Mouse (Mus musculus) lung, embryonic 14.5 days (tissue): ENCODE data around the gene Coq7. TPM values are rescaled to one million over a fixed set of nuclear protein-coding genes. Genes with fewer than 3 reads are reported as not detected.

ENCODE experiments used
- ATAC-seq: fragments of 200-750 bp; cut with Nextera tagmentation; 2 replicates; pipeline ENCODE4 v1.8.0; 2017; ENCODE audit warnings: mild to moderate bottlenecking, moderate TSS enrichment, moderate library complexity; ENCODE audit not compliant: insufficient read depth
- DNase-seq: peaks from one replicate; pipeline ENCODE4 v3.0.0-alpha.2; 2015
- H3K27ac ChIP-seq: fragments of 300-500 bp; sonication (generic); 2 replicates; pipeline ENCODE4 v1.5.1; 2014; ENCODE audit warnings: low read depth, mild to moderate bottlenecking, moderate library complexity
- H3K27me3 ChIP-seq: fragments of 300-500 bp; sonication (generic); 2 replicates; pipeline ENCODE4 v1.6.1; 2014; ENCODE audit warnings: low read length, control low read depth; ENCODE audit not compliant: insufficient read depth
- H3K36me3 ChIP-seq: fragments of 300-500 bp; sonication (generic); 2 replicates; pipeline ENCODE4 v1.6.1; 2014; ENCODE audit warnings: control low read depth; ENCODE audit not compliant: insufficient read depth
- H3K4me1 ChIP-seq: fragments of 300-500 bp; sonication (generic); 2 replicates; pipeline ENCODE4 v1.6.1; 2014; ENCODE audit warnings: antibody characterized with exemption, control low read depth; ENCODE audit not compliant: insufficient read depth
- H3K4me2 ChIP-seq: fragments of 300-500 bp; sonication (generic); 2 replicates; pipeline ENCODE4 v1.6.1; 2014; ENCODE audit warnings: mild to moderate bottlenecking
- H3K4me3 ChIP-seq: fragments of 300-500 bp; sonication (generic); 2 replicates; pipeline ENCODE4 v1.5.1; 2014; ENCODE audit warnings: low read depth, low read length
- H3K9ac ChIP-seq: fragments of 300-500 bp; sonication (generic); 2 replicates; pipeline ENCODE4 v1.6.1; 2014
- H3K9me3 ChIP-seq: fragments of 300-500 bp; sonication (generic); 2 replicates; pipeline ENCODE4 v1.6.1; 2016; ENCODE audit warnings: low read depth, low read length, control low read depth
- CTCF ChIP-seq: IDR thresholded peaks from 2 replicates; pipeline ENCODE4 v1.5.1; 2016; ENCODE audit warnings: antibody characterized with exemption, low read depth
- WGBS: fragments of 180-500 bp; shearing (Covaris S2); extraction: QIAGEN DNeasy Blood & Tissue Kit; methylation state at CpG from one replicate; pipeline ENCODE4 v1.1.7; 2014; 5-methylcytosine and 5-hydroxymethylcytosine counted together
- polyA plus RNA-seq: library from polyadenylated mRNA; unstranded; fragments of >200 nt; fragmentation: Nextera tagmentation; extraction: Ambion mirVana; gene quantifications from 2 replicates; pipeline ENCODE4 v1.2.1, GENCODE M21; 2014

Coq7 gene
- polyA plus RNA-seq, 1 experiment from 2014 or later: 132 TPM

DNA sequence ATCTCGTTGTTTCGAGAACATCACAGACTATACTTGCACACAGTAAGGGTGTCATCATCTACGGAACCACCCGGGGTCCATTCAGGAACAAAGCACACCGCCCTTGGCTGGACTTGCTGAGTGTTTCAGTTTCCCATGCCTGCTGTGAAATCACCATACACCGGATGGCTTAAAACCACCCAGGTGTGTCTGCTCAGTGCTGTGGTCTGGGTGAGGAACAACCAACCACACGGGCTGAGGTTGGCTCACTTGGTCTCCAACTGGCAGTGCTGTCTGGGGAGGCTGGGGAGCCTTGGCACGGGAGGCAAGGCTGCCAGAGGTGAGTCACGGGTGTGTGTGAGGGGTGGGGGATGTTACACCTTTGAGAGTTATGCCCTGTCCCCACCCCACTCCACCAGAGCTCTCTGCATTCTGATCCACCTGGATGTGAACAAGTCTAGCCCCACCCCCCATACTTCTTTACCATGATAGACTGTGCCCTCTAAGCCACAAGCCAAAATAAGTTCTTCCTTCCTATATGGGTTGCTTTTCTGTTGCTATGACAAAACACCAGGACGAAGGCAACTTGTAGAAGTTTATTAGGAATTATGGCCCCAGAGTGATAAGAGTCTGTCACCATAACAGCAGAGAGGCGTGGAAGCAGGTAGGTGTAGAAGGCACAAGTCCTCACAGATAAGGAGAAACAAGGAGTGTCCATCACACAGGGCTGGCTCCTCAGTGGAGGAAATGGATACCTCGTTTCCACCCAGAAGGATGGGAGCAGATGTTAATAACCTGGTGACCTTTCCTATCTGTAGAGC, 34.0 kb downstream of the Coq7 start:
- WGBS: 71% methylated on average over 12 of the region's 12 CpGs
- no peak overlapping the region for H3K27ac ChIP-seq
- ATAC-seq (no peak), DNase-seq (no peak)
- H3K4me2 ChIP-seq: no peak overlapping the region
- H3K27me3 ChIP-seq: no peaks in the 10 kb centered on the region
- H3K4me3 ChIP-seq: no peak overlapping the region
- no peak for TF ChIP-seq CTCF
- H3K9ac ChIP-seq: no peak overlapping the region
- no peaks in the 10 kb centered on the region for H3K9me3 ChIP-seq
- H3K4me1 ChIP-seq: no peaks in the 10 kb centered on the region
- H3K36me3 ChIP-seq: no peaks in the 10 kb centered on the region

DNA sequence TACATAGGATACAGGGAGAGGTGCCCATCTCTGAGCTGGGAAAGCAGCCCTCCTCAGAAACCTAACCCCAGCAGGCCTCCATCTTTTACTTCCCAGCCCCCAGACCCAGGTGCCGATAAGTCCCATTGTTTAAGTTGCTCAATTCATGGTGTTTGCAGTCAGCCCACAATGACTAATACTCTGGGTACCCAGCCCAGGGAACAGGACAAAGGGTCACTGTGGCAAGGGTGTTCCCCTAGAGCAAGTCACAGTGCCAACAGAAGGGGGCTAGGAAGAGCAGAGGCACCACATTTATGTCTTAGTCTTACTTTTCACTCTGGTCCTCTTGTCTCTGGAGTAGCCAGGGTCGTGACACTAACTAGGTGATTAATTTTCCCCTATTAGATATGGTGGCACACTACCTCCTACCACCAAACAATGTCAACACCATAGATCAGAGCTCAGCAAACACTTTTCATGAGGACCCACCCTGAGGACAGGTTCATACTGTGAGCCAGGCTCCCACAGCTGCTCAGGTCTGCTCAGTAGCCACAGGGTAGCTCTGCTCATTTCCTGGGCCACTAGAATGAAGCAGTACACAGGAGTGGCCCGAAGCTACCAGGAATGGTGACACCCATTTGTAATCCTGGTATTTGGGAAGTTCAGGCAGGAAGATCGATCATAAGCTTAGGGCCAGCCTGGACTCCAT, 38.1 kb downstream of the Coq7 start:
- no peak overlapping the region for H3K4me3 ChIP-seq
- no peak overlapping the region for H3K9ac ChIP-seq
- H3K27me3 ChIP-seq: peaks cover 7% of the 10 kb centered on the region; the same call in 1 of the 2 replicates
- no peak for DNase-seq
- peaks cover 5% of the 10 kb centered on the region for H3K36me3 ChIP-seq
- peaks cover 9% of the 10 kb centered on the region for H3K4me1 ChIP-seq
- H3K27ac ChIP-seq: no peak overlapping the region
- ATAC-seq: no peak
- TF ChIP-seq CTCF: no peak
- WGBS: 69% methylated on average over 4 of the region's 4 CpGs
- H3K9me3 ChIP-seq: no peaks in the 10 kb centered on the region
- H3K4me2 ChIP-seq: no peak overlapping the region

DNA sequence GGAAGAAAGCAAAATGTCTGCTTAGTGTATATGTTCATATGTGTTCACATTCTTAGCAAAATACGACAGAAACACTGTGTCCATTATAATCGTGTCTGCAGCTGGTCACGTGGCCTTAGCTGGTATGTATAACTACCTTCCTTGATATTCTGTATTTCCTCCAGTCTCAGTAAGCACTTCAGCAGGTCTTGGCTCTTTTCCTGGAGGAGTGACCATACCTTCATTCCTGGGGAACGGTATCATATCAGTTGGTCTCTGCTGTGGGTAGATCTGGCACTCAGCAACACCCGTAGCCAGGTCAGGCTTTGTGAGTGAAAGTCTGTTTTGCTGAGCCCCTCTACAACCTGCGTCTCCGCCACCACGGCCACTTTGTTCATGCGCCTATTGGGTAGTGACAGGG, 39.3 kb downstream of the Coq7 start:
- no peak for TF ChIP-seq CTCF
- Histone ChIP-seq H3K9ac (no peak overlapping the region), H3K27me3 (peaks cover 10% of the 10 kb centered on the region; the same call in 1 of the 2 replicates), H3K4me3 (no peak overlapping the region), H3K36me3 (peaks cover 16% of the 10 kb centered on the region), H3K27ac (no peak overlapping the region), H3K9me3 (no peaks in the 10 kb centered on the region), H3K4me2 (no peak overlapping the region), H3K4me1 (peaks cover 15% of the 10 kb centered on the region)
- WGBS: 71% methylated on average over 9 of the region's 9 CpGs
- DNase-seq (peak; percentile 41), ATAC-seq (no peak)

DNA sequence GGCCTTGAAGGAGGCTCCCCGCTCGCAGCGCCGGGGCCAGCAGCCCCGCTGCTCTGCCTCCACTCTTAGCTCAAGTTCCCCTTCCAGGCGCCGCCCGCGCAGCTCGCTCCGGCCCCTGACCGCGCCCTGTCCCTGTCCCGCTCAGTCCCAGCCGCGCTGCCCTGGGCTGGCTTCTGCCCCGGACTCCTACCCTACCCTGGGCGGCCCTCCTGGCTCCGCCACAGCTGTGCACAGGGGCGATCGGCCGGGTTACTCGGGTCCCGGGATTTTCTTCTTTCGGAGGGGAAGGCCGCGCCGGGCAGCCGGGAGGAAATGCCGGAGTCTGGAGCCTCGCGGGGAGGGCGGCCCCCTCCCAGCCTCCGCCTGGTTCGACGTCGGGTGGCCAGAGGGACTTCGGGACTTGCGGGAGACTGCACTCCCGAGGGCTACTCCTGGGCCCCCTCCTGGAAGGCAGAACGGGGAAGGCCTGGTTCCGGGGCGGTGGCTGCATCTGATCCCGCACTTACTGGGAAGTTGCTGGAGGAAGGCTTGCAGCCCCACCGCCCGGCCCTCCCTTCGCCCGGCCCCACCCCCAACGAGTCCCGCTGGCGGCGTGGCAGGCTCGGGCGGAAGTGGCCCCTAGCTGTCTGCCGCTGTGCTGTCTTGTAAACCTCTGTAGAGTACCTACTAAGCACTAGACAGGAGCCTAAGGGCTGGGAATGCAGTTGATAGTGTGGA, 41.6 kb downstream of the Coq7 start, which contains the start of gene Itpripl2:
Gene Itpripl2, minus strand, starts transcription at position 545 of the 717 bp plus-strand sequence.
- Histone ChIP-seq H3K9ac (peak within 1 kb of the TSS; percentile 95), H3K27me3 (peaks cover 10% of the 10 kb centered on the region; the same call in 1 of the 2 replicates), H3K36me3 (peaks cover 19% of the 10 kb centered on the region), H3K9me3 (no peaks in the 10 kb centered on the region), H3K4me3 (peak within 1 kb of the TSS; percentile 74), H3K27ac (peak within 1 kb of the TSS; percentile 93), H3K4me2 (peak within 1 kb of the TSS; percentile 91), H3K4me1 (peaks cover 28% of the 10 kb centered on the region)
- WGBS: under 1% methylated on average over 55 of the region's 55 CpGs
- DNase-seq (peak; percentile 87), ATAC-seq (peak; percentile 90)
- TF ChIP-seq CTCF: no peak; the same call in 1 of the 2 replicates

DNA sequence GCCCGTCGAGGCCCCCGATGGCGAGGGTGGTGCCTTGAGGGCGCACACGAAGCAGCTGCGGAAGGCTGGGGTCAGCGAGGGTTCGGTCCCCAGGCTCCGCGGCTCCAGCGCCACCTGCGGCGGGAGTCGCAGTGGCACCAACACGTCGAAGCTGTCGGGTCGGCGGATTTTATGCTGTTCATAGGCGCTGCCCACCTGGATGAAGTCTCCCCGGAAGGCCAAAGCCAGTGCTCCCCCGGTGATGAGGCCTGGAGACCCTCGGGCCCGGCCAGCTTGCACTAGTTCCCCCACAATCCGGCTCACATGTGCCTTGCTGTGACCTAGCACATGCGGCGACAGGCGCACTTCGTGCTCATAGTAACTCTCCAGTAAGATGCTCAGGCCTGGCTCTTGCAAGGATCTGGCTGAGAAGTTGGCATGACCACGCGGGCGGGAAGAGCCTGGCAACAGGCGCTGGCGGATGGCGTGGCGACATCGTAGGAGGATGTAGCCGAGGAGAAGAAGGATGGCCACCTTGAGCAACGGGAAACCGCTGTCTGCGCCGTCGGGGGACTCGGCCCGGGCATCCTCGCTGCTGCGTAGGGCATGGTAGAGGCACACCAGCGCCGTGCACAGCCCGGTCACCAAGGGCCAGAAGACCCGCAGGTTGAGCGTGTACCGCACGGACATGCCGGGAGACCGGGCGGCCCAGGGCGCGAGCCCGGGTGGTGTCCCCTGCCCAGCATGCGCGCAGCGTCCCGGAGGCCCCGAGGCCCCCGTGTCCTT, 42.3 kb downstream of the Coq7 start:
- DNase-seq: peak; percentile 66

More for the DNA sequence above, 42.3 kb downstream of the Coq7 start:
- H3K9ac ChIP-seq: peak overlapping the region; percentile 95
- peak; percentile 5 for ATAC-seq
- WGBS: 3% methylated on average over 67 of the region's 67 CpGs
- H3K4me1 ChIP-seq: peaks cover 28% of the 10 kb centered on the region
- peaks cover 19% of the 10 kb centered on the region for H3K36me3 ChIP-seq
- peak overlapping the region; percentile 74 for H3K4me3 ChIP-seq
- TF ChIP-seq CTCF: peak; percentile 37
- H3K27me3 ChIP-seq: peaks cover 10% of the 10 kb centered on the region; the same call in 1 of the 2 replicates
- H3K4me2 ChIP-seq: peak overlapping the region; percentile 91
- no peaks in the 10 kb centered on the region for H3K9me3 ChIP-seq
- H3K27ac ChIP-seq: peak overlapping the region; percentile 93; the same call in 1 of the 2 replicates
